Mouse (Mus musculus): ENCODE results near the gene Chka.

GRCm38 (mm10) chr19:3890181-3890580 lies 38.6 kb downstream of the Chka start:
- TF ChIP-seq CTCF (IDR thresholded peaks at IDR 0.05) (peak; percentile 55), POLR2A (IDR thresholded peaks at IDR 0.05; ENCODE audit: insufficient read depth, low read depth, low read length) (no peak), EP300 (IDR thresholded peaks at IDR 0.05; ENCODE audit: insufficient read depth, low read depth, low read length) (no peak)
